Mouse (Mus musculus): Measurements from ENCODE around the gene Gpr19.

DNA sequence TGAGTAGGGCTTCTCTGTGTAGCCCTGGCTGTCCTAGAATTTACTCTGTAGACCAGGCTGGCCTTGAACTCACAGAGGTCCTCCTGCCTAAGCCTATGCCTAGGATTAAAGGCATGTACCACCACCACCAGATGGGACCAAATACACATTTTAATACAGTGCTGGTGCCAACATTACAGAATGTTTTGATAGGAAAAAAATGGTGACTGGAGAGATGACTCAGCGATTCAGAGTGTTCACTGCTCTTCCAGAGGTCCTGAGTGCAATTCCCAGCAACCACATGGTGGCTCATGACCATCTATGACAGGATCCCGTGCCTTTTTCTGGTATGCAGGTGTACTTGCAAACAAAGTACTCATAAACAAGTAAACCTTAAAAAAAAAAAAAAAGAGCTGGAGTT is 48.9 kb downstream of the Gpr19 start:
- TF ChIP-seq CTCF (IDR thresholded peaks at IDR 0.05; ENCODE audit: low read depth, low read length) = no peak
- no peak for TF ChIP-seq POLR2A (IDR thresholded peaks at IDR 0.05; ENCODE audit: extremely low read depth, insufficient read depth, low read length)
